Mouse (Mus musculus) thymus, postnatal 25 days (tissue): ENCODE results near the gene Shf.

Experiments used
- DNase-seq: peaks from one replicate; pipeline ENCODE4 v3.0.0; 2022

The Shf gene

GRCm38 (mm10) chr2:122301081-122301920 is 67.7 kb downstream of the Shf start:
- peak; percentile 51 for DNase-seq

GRCm38 (mm10) chr2:122300656-122301020 is 68.3 kb downstream of the Shf start:
- no peak for DNase-seq

- no peak for DNase-seq
Observed at GRCm38 (mm10) chr2:122299911-122300655, 68.9 kb downstream of the Shf start.
